Mouse (Mus musculus): ENCODE data around the gene Tpst2.

DNA sequence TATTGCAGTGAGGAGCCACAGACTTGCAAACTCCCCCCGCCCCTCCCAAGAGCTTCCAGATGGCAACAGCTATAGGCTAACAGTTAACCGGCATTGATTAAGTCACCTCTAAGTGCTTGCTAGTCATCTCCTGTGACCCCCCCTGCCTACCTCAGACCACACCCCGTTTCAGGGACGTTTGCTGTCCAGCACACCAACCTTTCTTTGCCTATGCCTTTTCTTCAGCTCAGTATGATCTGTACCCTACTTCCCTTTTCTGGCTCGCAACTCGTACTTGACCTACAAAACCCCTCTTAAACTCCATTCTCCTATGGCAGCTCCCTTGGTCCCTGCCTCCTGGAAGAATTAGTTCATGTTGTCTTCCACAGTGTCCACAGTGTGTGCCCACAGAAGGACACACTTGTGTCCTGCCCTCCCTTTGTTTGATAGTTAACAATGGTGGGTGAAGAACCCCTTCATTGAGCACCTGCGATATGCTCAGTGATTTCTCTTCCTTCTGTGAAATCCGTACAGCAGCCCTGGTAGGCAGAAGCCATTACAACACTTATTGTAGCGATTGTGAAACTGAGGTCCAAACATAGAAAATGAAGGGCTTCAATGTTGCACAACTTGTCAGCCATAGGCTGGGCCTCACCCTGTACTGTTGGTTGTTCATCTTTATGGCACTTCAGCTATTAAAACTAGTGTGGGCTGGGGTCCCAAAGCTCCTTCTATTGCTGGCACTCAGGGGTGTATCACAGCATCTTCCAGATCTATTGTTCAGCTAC, 10.3 kb upstream of the Tpst2 start:
- TF ChIP-seq CTCF (IDR thresholded peaks at IDR 0.05; ENCODE audit: low read depth, low read length) (no peak), POLR2A (IDR thresholded peaks at IDR 0.05; ENCODE audit: extremely low read depth, insufficient read depth, low read length) (no peak)

All from liver, adult 2 months (tissue).